Mouse (Mus musculus): Measurements from ENCODE around the gene Iqgap1.

DNA sequence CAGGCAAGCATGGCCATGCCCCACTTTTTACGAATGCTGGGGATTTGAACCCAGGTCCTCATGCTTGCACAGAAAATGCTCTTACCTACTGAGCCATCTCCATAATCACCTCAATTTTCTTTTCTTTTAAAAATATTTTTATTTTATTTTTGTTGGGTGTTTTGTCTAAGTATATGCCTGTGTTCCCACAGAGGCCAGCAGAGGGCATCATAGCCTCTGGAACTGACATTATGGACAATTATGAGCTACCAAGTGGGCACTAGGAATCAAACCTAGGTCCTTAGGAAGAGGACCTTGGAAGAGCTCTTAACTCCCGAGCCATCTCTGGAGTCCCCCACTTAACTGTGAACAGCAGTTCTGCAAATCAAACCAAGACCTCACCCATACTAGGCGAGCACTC is 27.4 kb upstream of the Iqgap1 start:
- TF ChIP-seq CTCF (IDR thresholded peaks at IDR 0.05; ENCODE audit: low read depth) (peak; percentile 20; the same call in 1 of the 2 replicates), EP300 (IDR thresholded peaks at IDR 0.05; ENCODE audit: low read depth) (no peak)

All from liver, embryonic 14.5 days (tissue).